In genomic region chr5:135246531-135246930, GRCm38 (mm10) we compare ENCODE assay signal across 23 mouse cellular contexts. TPM values are rescaled to one million over a fixed set of nuclear protein-coding genes. Genes with fewer than 3 reads are reported as not detected.
DNase-seq lines count a peak whose midpoint lies in the region; ATAC-seq lines count a peak whose summit lies in the region.
"Had no signal": no experiment of that assay in that cellular context is flagged by ENCODE, and none has a peak within 500 bp of the region (broad histone marks: within the 10 kb centered on the region; RNA-seq: fewer than 3 reads in every experiment).

No protein-coding gene starts in this region.

- no peaks in the 10 kb centered on the region for H3K27me3 ChIP-seq in forebrain, embryonic 11.5 days (ENCODE audit: control insufficient read depth, insufficient read depth, low read length)
- H3K27me3 ChIP-seq in forebrain, embryonic 16.5 days (replicated peaks; ENCODE audit: control insufficient read depth, insufficient read depth, low read length) = 0 out of 2 replicates have a peak, but pooled peaks cover 2% of the 10 kb centered on the region
- peaks cover 20% of the 10 kb centered on the region; the same call in 1 of the 2 replicates for H3K27me3 ChIP-seq in heart, embryonic 11.5 days (ENCODE audit: control insufficient read depth, insufficient read depth, low read length)
- H3K27me3 ChIP-seq in neural tube, embryonic 13.5 days = peaks cover 15% of the 10 kb centered on the region
- H3K27me3 ChIP-seq: Patski had no signal

- WGBS in forebrain, embryonic 11.5 days = 67% methylated on average over 4 of the region's 4 CpGs
- WGBS in forebrain, embryonic 16.5 days = 44% methylated on average over 4 of the region's 4 CpGs
- 61% methylated on average over 4 of the region's 4 CpGs for WGBS in heart, embryonic 11.5 days (ENCODE audit: insufficient replicate concordance)
- 66% methylated on average over 4 of the region's 4 CpGs for WGBS in neural tube, embryonic 13.5 days

- no peak for ATAC-seq in forebrain, embryonic 11.5 days (replicated peaks; ENCODE audit: low FRiP score)
- ATAC-seq in forebrain, embryonic 16.5 days = no peak
- no peak for ATAC-seq in heart, embryonic 11.5 days (replicated peaks; ENCODE audit: insufficient number of reproducible peaks, low FRiP score, low TSS enrichment)
- ATAC-seq in neural tube, embryonic 13.5 days (ENCODE audit: low read depth) = no peak
- ATAC-seq: intestine, embryonic 15.5 days; midbrain, embryonic 16.5 days; Patski had no signal

- DNase-seq in forebrain, embryonic 11.5 days (ENCODE audit: low spot score) = no peak
- no peak for DNase-seq in heart, adult 11 months
- DNase-seq in neural tube, embryonic 10.5 days (ENCODE audit: extremely low spot score, low spot score) = no peak
- no peak for DNase-seq in natural killer cell, adult 2 months (ENCODE audit: low spot score in 2 of 2)
- DNase-seq: adrenal gland, postnatal 36 days; cerebellum, adult 18-20 months; cerebellum, postnatal 10 days; kidney, adult 2 months; layer of hippocampus, postnatal 36 days; retina, postnatal 1 day; right cerebral cortex, postnatal 14 days; thymus, postnatal 4 days had no signal

- H3K9ac ChIP-seq in forebrain, embryonic 11.5 days (ENCODE audit: low read length) = no peak overlapping the region
- H3K9ac ChIP-seq in forebrain, embryonic 16.5 days (replicated peaks; ENCODE audit: low read depth, low read length) = no peak overlapping the region
- 0 out of 2 replicates have a peak overlapping the region, but pooled peaks have one; percentile 16 for H3K9ac ChIP-seq in heart, embryonic 11.5 days (ENCODE audit: low read depth, low read length)
- no peak overlapping the region for H3K9ac ChIP-seq in neural tube, embryonic 13.5 days
- H3K9ac ChIP-seq: heart, embryonic 15.5 days; intestine, embryonic 15.5 days; lung, embryonic 15.5 days had no signal

- peaks cover 25% of the 10 kb centered on the region for H3K36me3 ChIP-seq in forebrain, embryonic 11.5 days (ENCODE audit: control insufficient read depth, insufficient read depth, low read length)
- H3K36me3 ChIP-seq in forebrain, embryonic 16.5 days (ENCODE audit: control insufficient read depth, insufficient read depth) = peaks cover 32% of the 10 kb centered on the region
- peaks cover 43% of the 10 kb centered on the region for H3K36me3 ChIP-seq in heart, embryonic 11.5 days (ENCODE audit: control insufficient read depth, insufficient read depth, low read length)
- H3K36me3 ChIP-seq in neural tube, embryonic 13.5 days = peaks cover 59% of the 10 kb centered on the region

- H3K4me1 ChIP-seq in forebrain, embryonic 11.5 days (replicated peaks; ENCODE audit: control insufficient read depth, insufficient read depth, low read length) = peaks cover 27% of the 10 kb centered on the region
- H3K4me1 ChIP-seq in forebrain, embryonic 16.5 days (replicated peaks; ENCODE audit: control insufficient read depth, insufficient read depth, low read length) = peaks cover 28% of the 10 kb centered on the region
- peaks cover 31% of the 10 kb centered on the region for H3K4me1 ChIP-seq in heart, embryonic 11.5 days (ENCODE audit: control insufficient read depth, insufficient read depth, low read length)
- H3K4me1 ChIP-seq in neural tube, embryonic 13.5 days (replicated peaks) = peaks cover 46% of the 10 kb centered on the region

- H3K4me3 ChIP-seq in forebrain, embryonic 11.5 days (ENCODE audit: low read depth, low read length) = no peak overlapping the region
- no peak overlapping the region for H3K4me3 ChIP-seq in forebrain, embryonic 16.5 days (replicated peaks; ENCODE audit: low read length)
- H3K4me3 ChIP-seq in heart, embryonic 11.5 days (ENCODE audit: low read depth, low read length) = no peak overlapping the region
- no peak overlapping the region for H3K4me3 ChIP-seq in neural tube, embryonic 13.5 days
- H3K4me3 ChIP-seq: heart, embryonic 15.5 days; intestine, embryonic 15.5 days; lung, embryonic 15.5 days had no signal

- H3K27ac ChIP-seq in forebrain, embryonic 11.5 days (ENCODE audit: low read depth, low read length) = 0 out of 2 replicates have a peak overlapping the region, but pooled peaks have one; percentile 21
- no peak overlapping the region for H3K27ac ChIP-seq in forebrain, embryonic 16.5 days (ENCODE audit: low read length)
- H3K27ac ChIP-seq in heart, embryonic 11.5 days (ENCODE audit: low read depth, low read length) = no peak overlapping the region
- no peak overlapping the region for H3K27ac ChIP-seq in neural tube, embryonic 13.5 days (replicated peaks)
- H3K27ac ChIP-seq: heart, embryonic 15.5 days; intestine, embryonic 15.5 days; kidney, postnatal 0 days; lung, embryonic 15.5 days; midbrain, embryonic 10.5 days had no signal

- H3K9me3 ChIP-seq in forebrain, embryonic 11.5 days (ENCODE audit: control insufficient read depth, low read length) = no peaks in the 10 kb centered on the region
- H3K9me3 ChIP-seq in forebrain, embryonic 16.5 days (ENCODE audit: control insufficient read depth, low read length) = no peaks in the 10 kb centered on the region
- H3K9me3 ChIP-seq in heart, embryonic 11.5 days (replicated peaks; ENCODE audit: control insufficient read depth, low read length) = no peaks in the 10 kb centered on the region
- H3K9me3 ChIP-seq in neural tube, embryonic 13.5 days = no peaks in the 10 kb centered on the region
- H3K9me3 ChIP-seq: heart, embryonic 15.5 days; intestine, embryonic 15.5 days; lung, embryonic 15.5 days; midbrain, embryonic 10.5 days had no signal

- no peak overlapping the region for H3K4me2 ChIP-seq in forebrain, embryonic 11.5 days (ENCODE audit: low read depth, low read length, severe bottlenecking)
- H3K4me2 ChIP-seq in forebrain, embryonic 16.5 days (ENCODE audit: low read length) = no peak overlapping the region
- no peak overlapping the region for H3K4me2 ChIP-seq in heart, embryonic 11.5 days
- peak overlapping the region; percentile 96; the same call in 1 of the 2 replicates for H3K4me2 ChIP-seq in neural tube, embryonic 13.5 days
- H3K4me2 ChIP-seq: heart, embryonic 15.5 days; intestine, embryonic 15.5 days; liver, embryonic 11.5 days; lung, embryonic 15.5 days had no signal

RNA-seq across cellular contexts. Expression of gene Fzd9, which starts 4.5 kb away (rescaled TPM):
- polyA plus RNA-seq in forebrain, embryonic 11.5 days (2014; fragmentation: Nextera tagmentation; extraction: Ambion mirVana) = 19.5 and 19.7 TPM in 2 replicates
- 11.9 and 12.4 TPM in 2 replicates for polyA plus RNA-seq in forebrain, embryonic 16.5 days (2015; fragmentation: Nextera tagmentation; extraction: Ambion mirVana)
- 3.6 and 4.9 TPM in 2 replicates for polyA plus RNA-seq in heart, embryonic 11.5 days (2014; fragmentation: Nextera tagmentation; extraction: Ambion mirVana)
- polyA plus RNA-seq in neural tube, embryonic 13.5 days (2015; fragmentation: Nextera tagmentation; extraction: Ambion mirVana) = 11.6 and 12.1 TPM in 2 replicates

RNA-seq across cellular contexts. Expression of gene Baz1b, which starts 59.5 kb away (rescaled TPM):
- 76.3 and 83.6 TPM in 2 replicates for polyA plus RNA-seq in forebrain, embryonic 11.5 days (2014; fragmentation: Nextera tagmentation; extraction: Ambion mirVana)
- polyA plus RNA-seq in forebrain, embryonic 16.5 days (2015; fragmentation: Nextera tagmentation; extraction: Ambion mirVana) = 34.4 and 39.4 TPM in 2 replicates
- 28.9 and 45.4 TPM in 2 replicates for polyA plus RNA-seq in heart, embryonic 11.5 days (2014; fragmentation: Nextera tagmentation; extraction: Ambion mirVana)
- polyA plus RNA-seq in neural tube, embryonic 13.5 days (2015; fragmentation: Nextera tagmentation; extraction: Ambion mirVana) = 32.0 and 35.9 TPM in 2 replicates
